Mouse (Mus musculus): ENCODE measurements around the gene Tex11. TPM values are rescaled to one million over a fixed set of nuclear protein-coding genes. Genes with fewer than 3 reads are reported as not detected.

Gene Tex11
- total and polyA plus RNA-seq, 2 experiments: 0.09 TPM; not detected in 1

DNA sequence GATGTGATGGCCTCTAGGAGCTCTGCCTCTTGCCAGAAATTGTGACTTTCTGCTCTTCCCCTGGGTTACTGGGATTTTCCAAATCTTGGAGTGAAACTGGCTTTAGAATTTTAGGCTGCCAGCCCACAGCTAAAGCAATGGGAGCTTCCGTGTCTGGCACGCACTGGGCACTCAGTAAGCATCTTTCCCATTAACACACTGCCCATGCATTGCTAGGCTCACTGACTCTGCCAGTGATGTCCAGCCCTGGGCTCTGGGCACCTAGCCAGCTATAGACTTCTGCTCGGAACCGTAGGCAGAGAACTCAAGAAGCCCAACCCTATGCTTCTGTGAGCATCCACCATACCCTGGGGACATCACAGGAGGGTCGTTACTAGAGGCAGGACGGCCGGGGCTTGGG lies 243.7 kb downstream of the Tex11 start:
- Histone ChIP-seq H3K4me3 (ENCODE audit: insufficient read depth, low read depth, low read length) (no peak overlapping the region), H3K4me1 (ENCODE audit: control insufficient read depth, insufficient read depth, low read length) (no peaks in the 10 kb centered on the region), H3K9ac (ENCODE audit: low read depth, low read length) (no peak overlapping the region), H3K79me2 (ENCODE audit: control insufficient read depth, insufficient read depth, low read length) (no peaks in the 10 kb centered on the region), H3K27me3 (ENCODE audit: control insufficient read depth, insufficient read depth, low read length) (no peaks in the 10 kb centered on the region), H3K27ac (replicated peaks; ENCODE audit: insufficient read depth, low read depth, low read length) (no peak overlapping the region), H3K36me3 (ENCODE audit: control insufficient read depth, insufficient read depth, low read length) (peaks cover 8% of the 10 kb centered on the region; the same call in 1 of the 2 replicates)
- WGBS: 88% methylated on average over 7 of the region's 7 CpGs
- DNase-seq (ENCODE audit: extremely low read depth, low read depth, low spot score): no peak
- no peak for TF ChIP-seq CTCF (IDR thresholded peaks at IDR 0.05; ENCODE audit: low read depth, low read length)
- TF ChIP-seq POLR2A (IDR thresholded peaks at IDR 0.05; ENCODE audit: extremely low read depth, insufficient read depth, low read length): no peak

DNA sequence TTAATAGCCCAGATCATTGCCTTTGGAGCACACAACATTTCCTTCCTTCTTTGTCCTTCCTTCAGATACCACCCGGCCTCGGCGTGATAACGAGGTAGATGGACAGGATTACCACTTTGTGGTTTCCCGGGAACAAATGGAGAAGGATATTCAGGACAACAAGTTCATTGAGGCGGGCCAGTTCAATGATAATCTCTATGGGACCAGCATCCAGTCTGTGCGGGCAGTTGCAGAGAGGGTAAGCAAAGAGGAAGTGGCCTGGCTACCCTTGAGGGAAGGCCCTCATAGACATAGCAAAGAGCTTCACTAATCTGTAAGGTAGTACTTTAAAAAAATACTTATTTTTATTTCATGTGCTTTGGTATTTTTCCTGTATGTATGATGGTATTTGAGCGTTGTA lies 245.3 kb downstream of the Tex11 start:
- Histone ChIP-seq H3K4me3 (ENCODE audit: insufficient read depth, low read depth, low read length) (no peak overlapping the region), H3K27me3 (ENCODE audit: control insufficient read depth, insufficient read depth, low read length) (no peaks in the 10 kb centered on the region), H3K9ac (ENCODE audit: low read depth, low read length) (no peak overlapping the region), H3K36me3 (ENCODE audit: control insufficient read depth, insufficient read depth, low read length) (peaks cover 8% of the 10 kb centered on the region; the same call in 1 of the 2 replicates), H3K4me1 (ENCODE audit: control insufficient read depth, insufficient read depth, low read length) (no peaks in the 10 kb centered on the region), H3K27ac (replicated peaks; ENCODE audit: insufficient read depth, low read depth, low read length) (no peak overlapping the region), H3K79me2 (ENCODE audit: control insufficient read depth, insufficient read depth, low read length) (no peaks in the 10 kb centered on the region)
- WGBS: 84% methylated on average over 8 of the region's 8 CpGs
- DNase-seq (ENCODE audit: extremely low read depth, low read depth, low spot score): no peak
- TF ChIP-seq POLR2A (IDR thresholded peaks at IDR 0.05; ENCODE audit: extremely low read depth, insufficient read depth, low read length) (no peak), CTCF (IDR thresholded peaks at IDR 0.05; ENCODE audit: low read depth, low read length) (no peak)

DNA sequence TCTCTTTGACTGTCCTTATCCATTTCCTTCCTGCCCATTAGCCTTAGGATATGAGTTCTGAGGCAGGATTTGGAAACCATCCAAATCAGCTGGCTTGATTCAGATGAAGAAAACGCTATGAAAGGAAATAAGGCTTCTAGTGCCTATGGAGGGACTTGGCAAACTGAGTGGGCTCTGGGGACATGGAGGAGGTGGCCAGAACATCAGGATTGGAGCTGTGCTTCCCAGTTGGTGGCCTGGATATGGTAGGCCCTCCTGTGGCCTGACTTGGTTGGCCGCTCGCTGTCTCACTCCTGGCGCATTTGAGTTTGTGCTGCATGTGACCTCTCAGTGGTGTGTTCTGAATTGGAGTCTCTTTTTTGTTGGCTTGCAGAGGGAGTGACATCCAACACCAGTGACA lies 248.3 kb downstream of the Tex11 start:
- Histone ChIP-seq H3K79me2 (ENCODE audit: control insufficient read depth, insufficient read depth, low read length) (no peaks in the 10 kb centered on the region), H3K27me3 (ENCODE audit: control insufficient read depth, insufficient read depth, low read length) (no peaks in the 10 kb centered on the region), H3K27ac (replicated peaks; ENCODE audit: insufficient read depth, low read depth, low read length) (no peak overlapping the region), H3K36me3 (ENCODE audit: control insufficient read depth, insufficient read depth, low read length) (peaks cover 7% of the 10 kb centered on the region; the same call in 1 of the 2 replicates), H3K4me3 (ENCODE audit: insufficient read depth, low read depth, low read length) (no peak overlapping the region), H3K4me1 (ENCODE audit: control insufficient read depth, insufficient read depth, low read length) (no peaks in the 10 kb centered on the region), H3K9ac (ENCODE audit: low read depth, low read length) (no peak overlapping the region)
- TF ChIP-seq CTCF (IDR thresholded peaks at IDR 0.05; ENCODE audit: low read depth, low read length) (no peak), POLR2A (IDR thresholded peaks at IDR 0.05; ENCODE audit: extremely low read depth, insufficient read depth, low read length) (no peak)
- WGBS: 64% methylated on average over 1 of the region's 4 CpGs
- no peak for DNase-seq (ENCODE audit: extremely low read depth, low read depth, low spot score)

DNA sequence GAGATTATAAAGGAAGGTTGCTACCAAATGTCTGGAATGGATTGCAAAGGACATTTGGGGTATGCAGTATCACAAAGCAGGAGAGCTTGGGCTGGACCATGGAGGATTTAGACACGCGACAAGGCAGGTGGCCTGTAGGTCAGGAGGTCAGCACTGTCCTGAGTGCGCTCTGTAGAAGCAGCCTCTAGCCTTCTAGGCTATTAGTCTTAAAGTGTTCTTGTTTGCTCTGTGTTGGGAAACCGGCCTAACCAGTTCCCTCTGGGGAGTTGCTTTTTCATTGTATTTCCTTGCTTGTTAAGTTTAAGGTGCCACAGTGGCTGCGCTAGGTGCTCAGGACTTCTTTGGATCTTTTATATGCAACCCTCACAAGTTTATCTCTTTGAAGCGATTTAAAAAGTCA lies 257.4 kb downstream of the Tex11 start:
- no peak overlapping the region for H3K4me3 ChIP-seq (ENCODE audit: insufficient read depth, low read depth, low read length)
- H3K27ac ChIP-seq (replicated peaks; ENCODE audit: insufficient read depth, low read depth, low read length): no peak overlapping the region
- H3K79me2 ChIP-seq (ENCODE audit: control insufficient read depth, insufficient read depth, low read length): peaks cover 3% of the 10 kb centered on the region; the same call in 1 of the 2 replicates
- H3K9ac ChIP-seq (ENCODE audit: low read depth, low read length): no peak overlapping the region
- no peaks in the 10 kb centered on the region for H3K27me3 ChIP-seq (ENCODE audit: control insufficient read depth, insufficient read depth, low read length)
- TF ChIP-seq POLR2A (IDR thresholded peaks at IDR 0.05; ENCODE audit: extremely low read depth, insufficient read depth, low read length) (no peak), CTCF (IDR thresholded peaks at IDR 0.05; ENCODE audit: low read depth, low read length) (no peak)
- H3K36me3 ChIP-seq (ENCODE audit: control insufficient read depth, insufficient read depth, low read length): no peaks in the 10 kb centered on the region; the same call in 1 of the 2 replicates
- no peak for DNase-seq (ENCODE audit: extremely low read depth, low read depth, low spot score)
- WGBS: 77% methylated on average over 6 of the region's 6 CpGs
- no peaks in the 10 kb centered on the region for H3K4me1 ChIP-seq (ENCODE audit: control insufficient read depth, insufficient read depth, low read length)

DNA sequence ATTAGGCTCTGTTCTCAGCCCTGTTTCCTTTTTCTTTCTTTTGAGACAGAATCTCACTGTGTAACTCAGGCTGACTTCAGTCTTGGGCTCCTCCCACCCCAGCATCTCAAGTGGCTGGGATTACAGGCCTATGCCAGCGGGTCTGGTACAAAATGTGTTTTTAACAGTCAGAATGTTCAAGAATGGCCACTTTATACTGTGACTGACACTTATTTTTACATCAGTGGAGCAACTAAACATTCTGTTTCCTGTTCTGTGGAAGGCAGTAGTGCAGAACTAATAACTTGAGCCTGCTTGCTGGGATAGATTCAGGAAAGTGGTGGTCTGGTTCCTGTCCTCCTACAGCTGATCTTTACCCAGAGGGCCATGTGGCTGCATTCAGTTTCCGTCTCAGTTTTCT lies 258.8 kb downstream of the Tex11 start:
- Histone ChIP-seq H3K36me3 (ENCODE audit: control insufficient read depth, insufficient read depth, low read length) (no peaks in the 10 kb centered on the region; the same call in 1 of the 2 replicates), H3K79me2 (ENCODE audit: control insufficient read depth, insufficient read depth, low read length) (peaks cover 3% of the 10 kb centered on the region; the same call in 1 of the 2 replicates), H3K27me3 (ENCODE audit: control insufficient read depth, insufficient read depth, low read length) (no peaks in the 10 kb centered on the region), H3K9ac (ENCODE audit: low read depth, low read length) (no peak overlapping the region), H3K27ac (replicated peaks; ENCODE audit: insufficient read depth, low read depth, low read length) (no peak overlapping the region), H3K4me1 (ENCODE audit: control insufficient read depth, insufficient read depth, low read length) (peaks cover 5% of the 10 kb centered on the region; the same call in 1 of the 2 replicates), H3K4me3 (ENCODE audit: insufficient read depth, low read depth, low read length) (no peak overlapping the region)
- DNase-seq (ENCODE audit: extremely low read depth, low read depth, low spot score): no peak
- TF ChIP-seq CTCF (IDR thresholded peaks at IDR 0.05; ENCODE audit: low read depth, low read length) (no peak), POLR2A (IDR thresholded peaks at IDR 0.05; ENCODE audit: extremely low read depth, insufficient read depth, low read length) (no peak)
- 68% methylated on average over 2 of the region's 2 CpGs for WGBS

DNA sequence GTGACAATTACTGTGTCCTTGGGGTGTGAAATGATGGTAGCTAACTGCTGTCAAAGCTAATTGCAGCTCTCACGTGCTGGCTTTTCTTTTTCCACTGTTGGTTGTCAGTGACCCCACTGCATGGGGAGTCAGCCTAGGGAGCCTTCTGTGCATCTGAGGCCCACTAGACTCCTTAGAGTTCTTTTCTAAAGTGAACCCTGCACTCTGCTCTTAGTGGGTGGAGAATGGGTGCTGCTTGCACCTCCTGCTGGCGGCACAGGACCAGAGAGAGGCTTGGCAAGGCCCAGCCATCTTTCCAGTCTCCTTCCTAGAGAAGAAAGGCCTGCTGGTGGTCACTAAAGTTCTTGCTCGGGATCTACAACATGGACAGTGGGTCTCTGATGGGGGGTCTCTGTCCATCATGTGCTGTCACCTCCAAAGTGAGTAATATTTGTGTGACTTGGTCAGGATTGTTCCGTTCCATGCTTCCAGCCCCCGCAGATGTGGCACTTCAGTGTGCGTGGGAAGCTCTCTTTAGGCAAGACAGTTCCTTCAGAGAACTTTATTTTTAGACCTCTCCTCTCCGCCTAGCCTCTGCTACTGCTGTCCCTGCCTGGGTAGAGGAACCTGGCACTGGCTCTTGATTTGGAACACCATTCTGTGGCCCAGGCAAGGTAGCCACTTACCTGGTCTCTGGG lies 261.5 kb downstream of the Tex11 start:
- no peak overlapping the region for H3K4me3 ChIP-seq (ENCODE audit: insufficient read depth, low read depth, low read length)
- H3K27ac ChIP-seq (replicated peaks; ENCODE audit: insufficient read depth, low read depth, low read length): no peak overlapping the region
- no peak for DNase-seq (ENCODE audit: extremely low read depth, low read depth, low spot score)
- H3K9ac ChIP-seq (ENCODE audit: low read depth, low read length): no peak overlapping the region
- H3K27me3 ChIP-seq (ENCODE audit: control insufficient read depth, insufficient read depth, low read length): no peaks in the 10 kb centered on the region
- H3K79me2 ChIP-seq (ENCODE audit: control insufficient read depth, insufficient read depth, low read length): peaks cover 3% of the 10 kb centered on the region; the same call in 1 of the 2 replicates
- no peak for TF ChIP-seq CTCF (IDR thresholded peaks at IDR 0.05; ENCODE audit: low read depth, low read length)
- no peak for TF ChIP-seq POLR2A (IDR thresholded peaks at IDR 0.05; ENCODE audit: extremely low read depth, insufficient read depth, low read length)
- peaks cover 11% of the 10 kb centered on the region for H3K4me1 ChIP-seq (ENCODE audit: control insufficient read depth, insufficient read depth, low read length)
- 92% methylated on average over 7 of the region's 7 CpGs for WGBS
- H3K36me3 ChIP-seq (ENCODE audit: control insufficient read depth, insufficient read depth, low read length): no peaks in the 10 kb centered on the region; the same call in 1 of the 2 replicates

Data from liver, adult 2 months (tissue).